Mouse (Mus musculus): ENCODE measurements at regions not wholly inside any gene's neighbourhood (a gene's known extent, or its start where the extent isn't known, plus 50 kb on each side); places are given as distances from the start of the nearest gene placed in this dataset.
A peak's percentile ranks its signal among the peaks of the same experiment; 100 is the strongest.
"Not testable (repeated sequence)": the region's sequence is repeated elsewhere in the genome, so short reads cannot be mapped to it uniquely, and the experiment has no call there.

GRCm38 (mm10) chr3:79002173-79002848 lies 284.0 kb downstream of the Rapgef2 start:
- DNase-seq (ENCODE audit: low spot score): no peak

- DNase-seq (ENCODE audit: low spot score): no peak
Observed at GRCm38 (mm10) chr3:79001754-79002153, 284.6 kb downstream of the Rapgef2 start.

GRCm38 (mm10) chr3:79000293-79000692 lies 286.0 kb downstream of the Rapgef2 start:
- DNase-seq (ENCODE audit: low spot score): no peak

- DNase-seq (ENCODE audit: low spot score): no peak
Observed at GRCm38 (mm10) chr3:78999803-79000202, 286.5 kb downstream of the Rapgef2 start.

GRCm38 (mm10) chr3:78988120-78988519 lies 298.2 kb downstream of the Rapgef2 start:
- DNase-seq (ENCODE audit: low spot score): no peak

- no peak for DNase-seq (ENCODE audit: low spot score)
Observed at GRCm38 (mm10) chr3:78986726-78987125, 299.6 kb downstream of the Rapgef2 start.

- no peak for DNase-seq (ENCODE audit: low spot score)
Observed at GRCm38 (mm10) chr3:78981057-78981456, 305.3 kb downstream of the Rapgef2 start.

- DNase-seq (ENCODE audit: low spot score): no peak
Observed at GRCm38 (mm10) chr3:78978781-78979180, 307.5 kb downstream of the Rapgef2 start.

GRCm38 (mm10) chr3:78966683-78967549 lies 319.4 kb downstream of the Rapgef2 start:
- DNase-seq (ENCODE audit: low spot score): peak; percentile 17

- no peak for DNase-seq (ENCODE audit: low spot score)
Observed at GRCm38 (mm10) chr3:78964231-78964858, 322.0 kb downstream of the Rapgef2 start.

- DNase-seq (ENCODE audit: low spot score): no peak
Observed at GRCm38 (mm10) chr3:78958781-78959180, 327.5 kb downstream of the Rapgef2 start.

- DNase-seq (ENCODE audit: low spot score): no peak
Observed at GRCm38 (mm10) chr3:78955364-78955763, 331.0 kb downstream of the Rapgef2 start.

- not testable (repeated sequence) for DNase-seq (ENCODE audit: low spot score)
Observed at GRCm38 (mm10) chr3:78949385-78949784, 336.9 kb downstream of the Rapgef2 start.

GRCm38 (mm10) chr3:78948700-78949099 lies 337.6 kb downstream of the Rapgef2 start:
- DNase-seq (ENCODE audit: low spot score): no peak

- DNase-seq (ENCODE audit: low spot score): no peak
Observed at GRCm38 (mm10) chr3:78948171-78948570, 338.1 kb downstream of the Rapgef2 start.

GRCm38 (mm10) chr3:78947183-78947582 lies 339.1 kb downstream of the Rapgef2 start:
- no peak for DNase-seq (ENCODE audit: low spot score)

- DNase-seq (ENCODE audit: low spot score): no peak
Observed at GRCm38 (mm10) chr3:78944185-78944584, 342.1 kb downstream of the Rapgef2 start.

- DNase-seq (ENCODE audit: low spot score): no peak
Observed at GRCm38 (mm10) chr3:78932975-78933374, 353.3 kb downstream of the Rapgef2 start.

- no peak for DNase-seq (ENCODE audit: low spot score)
Observed at GRCm38 (mm10) chr3:78919850-78920249, 366.5 kb downstream of the Rapgef2 start.

GRCm38 (mm10) chr3:78919407-78919806 lies 366.9 kb downstream of the Rapgef2 start:
- peak; percentile 50 for DNase-seq (ENCODE audit: low spot score)

- DNase-seq (ENCODE audit: low spot score): no peak
Observed at GRCm38 (mm10) chr3:78908196-78908844, 378.0 kb downstream of the Rapgef2 start.

- DNase-seq (ENCODE audit: low spot score): no peak
Observed at GRCm38 (mm10) chr3:78907778-78908177, 378.5 kb downstream of the Rapgef2 start.

Measured in ovary, postnatal 10 days (tissue).